16 mouse cellular contexts compared by ENCODE assay signal in the genomic region with DNA sequence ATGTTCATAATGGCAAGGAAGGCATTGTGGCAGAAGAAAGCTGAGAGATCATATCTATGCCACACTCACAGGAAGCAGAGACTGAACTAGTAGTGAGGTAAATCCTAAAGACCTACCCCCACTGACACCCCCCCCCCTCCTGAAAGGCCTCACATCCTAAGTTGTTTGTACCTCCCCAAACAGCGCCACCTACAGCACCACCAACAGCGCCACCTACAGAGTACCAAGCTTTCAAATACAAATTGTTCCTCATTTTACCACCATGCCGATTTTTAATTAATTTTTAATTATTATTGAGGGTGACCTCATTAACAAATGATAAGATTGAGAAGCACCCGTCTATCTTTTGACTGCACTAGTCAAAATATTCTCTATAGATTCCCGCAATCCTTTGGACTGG.
DNase-seq lines count a peak whose midpoint lies in the region; ATAC-seq and TF ChIP-seq lines count a peak whose summit lies in the region.
"Had no signal": no experiment of that assay in that cellular context is flagged by ENCODE, and none has a peak within 500 bp of the region (broad histone marks: within the 10 kb centered on the region; RNA-seq: fewer than 3 reads in every experiment).

No protein-coding gene starts in this region.

- no peak overlapping the region for H3K27ac ChIP-seq in heart, adult 2 months
- no peak overlapping the region for H3K27ac ChIP-seq in heart, embryonic 11.5 days (ENCODE audit: low read depth, low read length)
- no peak overlapping the region for H3K27ac ChIP-seq in liver, postnatal 0 days (ENCODE audit: low read depth)
- no peak overlapping the region for H3K27ac ChIP-seq in bone marrow, adult 2 months (ENCODE audit: control insufficient read depth, insufficient read depth, low read depth, low read length, poor library complexity)
- H3K27ac ChIP-seq: hindbrain, embryonic 12.5 days; limb, embryonic 12.5 days had no signal

- H3K79me2 ChIP-seq in heart, adult 2 months (replicated peaks; ENCODE audit: control insufficient read depth, insufficient read depth, low read length): no peaks in the 10 kb centered on the region

- no peak overlapping the region for H3K9ac ChIP-seq in heart, adult 2 months (ENCODE audit: low read depth, low read length)
- H3K9ac ChIP-seq in heart, embryonic 11.5 days (ENCODE audit: low read depth, low read length): no peak overlapping the region
- no peak overlapping the region for H3K9ac ChIP-seq in liver, postnatal 0 days (replicated peaks)
- H3K9ac ChIP-seq: forebrain, embryonic 15.5 days; hindbrain, embryonic 12.5 days; limb, embryonic 12.5 days had no signal

- no peak overlapping the region for H3K4me3 ChIP-seq in heart, adult 2 months
- H3K4me3 ChIP-seq in heart, embryonic 11.5 days (ENCODE audit: low read depth, low read length): no peak overlapping the region
- H3K4me3 ChIP-seq in liver, postnatal 0 days (ENCODE audit: low read depth, low read length): no peak overlapping the region
- no peak overlapping the region for H3K4me3 ChIP-seq in bone marrow, adult 2 months (replicated peaks; ENCODE audit: control insufficient read depth, low read depth, low read length)
- H3K4me3 ChIP-seq: erythroblast, embryonic 14.5 days; forebrain, embryonic 15.5 days; hindbrain, embryonic 12.5 days; limb, embryonic 12.5 days had no signal

- no peak for TF ChIP-seq POLR2A in heart, adult 2 months (IDR thresholded peaks at IDR 0.05; ENCODE audit: insufficient read depth, low read depth, low read length)
- no peak for TF ChIP-seq POLR2A in bone marrow, adult 2 months (IDR thresholded peaks at IDR 0.05; ENCODE audit: borderline replicate concordance, control insufficient read depth, low read depth, low read length)

- TF ChIP-seq CTCF in heart, adult 2 months (IDR thresholded peaks at IDR 0.05): peak; percentile 37
- peak; percentile 23; the same call in 1 of the 2 replicates for TF ChIP-seq CTCF in liver, postnatal 0 days (IDR thresholded peaks at IDR 0.05; ENCODE audit: low read depth)
- peak; percentile 29; the same call in 1 of the 2 replicates for TF ChIP-seq CTCF in bone marrow, adult 2 months (IDR thresholded peaks at IDR 0.05; ENCODE audit: control insufficient read depth, insufficient read depth, low read length)

- intact Hi-C loops in heart, adult 2 months (cut with DNase I): no loop called here

- WGBS in heart, adult 2 months: 59% methylated on average over 5 of the region's 5 CpGs
- 48% methylated on average over 5 of the region's 5 CpGs for WGBS in heart, embryonic 11.5 days (ENCODE audit: insufficient replicate concordance)
- WGBS in liver, postnatal 0 days (ENCODE audit: insufficient replicate concordance): 53% methylated on average over 5 of the region's 5 CpGs
- 61% methylated on average over 5 of the region's 5 CpGs for WGBS in bone marrow, adult 2 months

- no peaks in the 10 kb centered on the region for H3K36me3 ChIP-seq in heart, adult 2 months (ENCODE audit: control insufficient read depth, insufficient read depth, low read length)
- no peaks in the 10 kb centered on the region for H3K36me3 ChIP-seq in heart, embryonic 11.5 days (ENCODE audit: control insufficient read depth, insufficient read depth, low read length)
- H3K36me3 ChIP-seq in liver, postnatal 0 days (replicated peaks; ENCODE audit: insufficient read depth, low read length): no peaks in the 10 kb centered on the region
- H3K36me3 ChIP-seq: forebrain, embryonic 15.5 days; hindbrain, embryonic 12.5 days; limb, embryonic 12.5 days had no signal

- TF ChIP-seq EP300 in heart, adult 2 months (IDR thresholded peaks at IDR 0.05; ENCODE audit: insufficient read depth, low read depth, low read length): no peak
- TF ChIP-seq EP300 in liver, postnatal 0 days (IDR thresholded peaks at IDR 0.05; ENCODE audit: low read depth): no peak

- H3K27me3 ChIP-seq in heart, adult 2 months (ENCODE audit: control insufficient read depth, insufficient read depth, low read length): no peaks in the 10 kb centered on the region
- no peaks in the 10 kb centered on the region for H3K27me3 ChIP-seq in heart, embryonic 11.5 days (ENCODE audit: control insufficient read depth, insufficient read depth, low read length)
- no peaks in the 10 kb centered on the region for H3K27me3 ChIP-seq in liver, postnatal 0 days (ENCODE audit: insufficient read depth, low read length)
- H3K27me3 ChIP-seq: forebrain, embryonic 15.5 days; hindbrain, embryonic 12.5 days; limb, embryonic 12.5 days had no signal

- H3K4me1 ChIP-seq in heart, adult 2 months (ENCODE audit: control insufficient read depth, insufficient read depth, low read length): no peaks in the 10 kb centered on the region
- H3K4me1 ChIP-seq in heart, embryonic 11.5 days (ENCODE audit: control insufficient read depth, insufficient read depth, low read length): no peaks in the 10 kb centered on the region
- no peaks in the 10 kb centered on the region for H3K4me1 ChIP-seq in liver, postnatal 0 days (ENCODE audit: insufficient read depth)
- H3K4me1 ChIP-seq in bone marrow, adult 2 months (ENCODE audit: control insufficient read depth, insufficient read depth, low read length): no peaks in the 10 kb centered on the region
- H3K4me1 ChIP-seq: hindbrain, embryonic 12.5 days had no signal

- peaks cover 3% of the 10 kb centered on the region; the same call in 1 of the 2 replicates for H3K9me3 ChIP-seq in heart, embryonic 11.5 days (replicated peaks; ENCODE audit: control insufficient read depth, low read length)
- H3K9me3 ChIP-seq in liver, postnatal 0 days (ENCODE audit: low read length): no peaks in the 10 kb centered on the region
- H3K9me3 ChIP-seq: forebrain, embryonic 15.5 days had no signal

- H3K4me2 ChIP-seq in heart, embryonic 11.5 days: no peak overlapping the region
- H3K4me2 ChIP-seq in liver, postnatal 0 days (ENCODE audit: low read depth, low read length): no peak overlapping the region
- H3K4me2 ChIP-seq: forebrain, embryonic 15.5 days; hindbrain, embryonic 12.5 days; limb, embryonic 12.5 days had no signal

- no peak for DNase-seq in heart, adult 2 months
- DNase-seq in liver, postnatal 0 days: no peak
- no peak for DNase-seq in liver
- DNase-seq in B cell, adult 2 months: peak; percentile 11 to 12
- DNase-seq in embryo, embryonic 10 days (ENCODE audit: low spot score): no peak
- DNase-seq: adrenal gland, postnatal 14 days; cerebellum, adult 2 months; midbrain, embryonic 14.5 days; thymus, postnatal 14 days had no signal

- ATAC-seq in heart, embryonic 11.5 days (replicated peaks; ENCODE audit: insufficient number of reproducible peaks, low FRiP score, low TSS enrichment): no peak
- no peak for ATAC-seq in liver, postnatal 0 days
- ATAC-seq: forebrain, embryonic 15.5 days; intestine, postnatal 0 days had no signal

Comparison
In these comparisons a context has a peak if more than half of its experiments do, and no peak if none do; other contexts are left out.
1. DNase-seq: peak in B cell, adult 2 months (2 of 2); none in heart, adult 2 months (0 of 2), liver, postnatal 0 days (single experiment), liver (single experiment) and embryo, embryonic 10 days (single experiment).
2. Peak in every context shown above with its lines, with median percentiles within 50 percentile points of each other: CTCF ChIP-seq.